Mouse (Mus musculus): ENCODE data around the gene Mmp14. TPM values are rescaled to one million over a fixed set of nuclear protein-coding genes. Genes with fewer than 3 reads are reported as not detected.

Gene Mmp14
- 119 and 130 TPM in 2 replicates for polyA plus RNA-seq (2012; rRNA removed)

- H3K4me3 ChIP-seq (replicated peaks; ENCODE audit: extremely low read depth, low read depth, low read length): peak within 1 kb of the TSS; percentile 75
- TF ChIP-seq POLR2A (IDR thresholded peaks at IDR 0.05; ENCODE audit: borderline replicate concordance, extremely low read depth, low read depth, low read length) (peak; percentile 41; the same call in 1 of the 2 replicates), CTCF (IDR thresholded peaks at IDR 0.05; ENCODE audit: insufficient read depth, low read length) (no peak)
- peak; percentile 68 for DNase-seq
- H3K4me1 ChIP-seq (ENCODE audit: control insufficient read depth, insufficient read depth, low read length): peaks cover 23% of the 10 kb centered on the region
- 1% methylated on average over 49 of the region's 49 CpGs for WGBS
Observed at GRCm38 (mm10) chr14:54431334-54432077, at the start of gene Mmp14. Mmp14 (plus strand) TSS chr14:54431612.

GRCm38 (mm10) chr14:54381816-54382215 lies 49.6 kb upstream of the Mmp14 start:
- 73% methylated on average over 10 of the region's 10 CpGs for WGBS
- no peak for DNase-seq
- no peak for TF ChIP-seq POLR2A (IDR thresholded peaks at IDR 0.05; ENCODE audit: borderline replicate concordance, extremely low read depth, low read depth, low read length)
- no peak for TF ChIP-seq CTCF (IDR thresholded peaks at IDR 0.05; ENCODE audit: insufficient read depth, low read length)
- H3K4me3 ChIP-seq (replicated peaks; ENCODE audit: extremely low read depth, low read depth, low read length): no peak overlapping the region
- no peaks in the 10 kb centered on the region; the same call in 1 of the 2 replicates for H3K4me1 ChIP-seq (ENCODE audit: control insufficient read depth, insufficient read depth, low read length)

- WGBS: 83% methylated on average over 9 of the region's 9 CpGs
Observed at GRCm38 (mm10) chr14:54382641-54383040, 48.8 kb upstream of the Mmp14 start.

GRCm38 (mm10) chr14:54383355-54383771 lies 48.0 kb upstream of the Mmp14 start:
- TF ChIP-seq POLR2A (IDR thresholded peaks at IDR 0.05; ENCODE audit: borderline replicate concordance, extremely low read depth, low read depth, low read length): no peak
- no peak for TF ChIP-seq CTCF (IDR thresholded peaks at IDR 0.05; ENCODE audit: insufficient read depth, low read length)
- 39% methylated on average over 4 of the region's 4 CpGs for WGBS
- no peaks in the 10 kb centered on the region; the same call in 1 of the 2 replicates for H3K4me1 ChIP-seq (ENCODE audit: control insufficient read depth, insufficient read depth, low read length)
- H3K4me3 ChIP-seq (replicated peaks; ENCODE audit: extremely low read depth, low read depth, low read length): no peak overlapping the region
- DNase-seq: no peak

More at GRCm38 (mm10) chr14:54382641-54383040, 48.8 kb upstream of the Mmp14 start:
- TF ChIP-seq CTCF (IDR thresholded peaks at IDR 0.05; ENCODE audit: insufficient read depth, low read length) (no peak), POLR2A (IDR thresholded peaks at IDR 0.05; ENCODE audit: borderline replicate concordance, extremely low read depth, low read depth, low read length) (no peak)
- DNase-seq: no peak
- no peak overlapping the region for H3K4me3 ChIP-seq (replicated peaks; ENCODE audit: extremely low read depth, low read depth, low read length)
- no peaks in the 10 kb centered on the region; the same call in 1 of the 2 replicates for H3K4me1 ChIP-seq (ENCODE audit: control insufficient read depth, insufficient read depth, low read length)

- no peak overlapping the region for H3K4me3 ChIP-seq (replicated peaks; ENCODE audit: extremely low read depth, low read depth, low read length)
- WGBS: 87% methylated on average over 8 of the region's 8 CpGs
- no peak for TF ChIP-seq POLR2A (IDR thresholded peaks at IDR 0.05; ENCODE audit: borderline replicate concordance, extremely low read depth, low read depth, low read length)
- TF ChIP-seq CTCF (IDR thresholded peaks at IDR 0.05; ENCODE audit: insufficient read depth, low read length): no peak
- H3K4me1 ChIP-seq (ENCODE audit: control insufficient read depth, insufficient read depth, low read length): no peaks in the 10 kb centered on the region; the same call in 1 of the 2 replicates
- DNase-seq: no peak
Observed at GRCm38 (mm10) chr14:54384396-54384795, 47.0 kb upstream of the Mmp14 start.

GRCm38 (mm10) chr14:54385968-54386618 lies 45.3 kb upstream of the Mmp14 start:
- no peaks in the 10 kb centered on the region; the same call in 1 of the 2 replicates for H3K4me1 ChIP-seq (ENCODE audit: control insufficient read depth, insufficient read depth, low read length)
- TF ChIP-seq POLR2A (IDR thresholded peaks at IDR 0.05; ENCODE audit: borderline replicate concordance, extremely low read depth, low read depth, low read length) (no peak), CTCF (IDR thresholded peaks at IDR 0.05; ENCODE audit: insufficient read depth, low read length) (no peak)
- no peak for DNase-seq
- no peak overlapping the region for H3K4me3 ChIP-seq (replicated peaks; ENCODE audit: extremely low read depth, low read depth, low read length)
- 88% methylated on average over 7 of the region's 7 CpGs for WGBS

GRCm38 (mm10) chr14:54387546-54387945 lies 43.9 kb upstream of the Mmp14 start:
- Histone ChIP-seq H3K4me3 (replicated peaks; ENCODE audit: extremely low read depth, low read depth, low read length) (no peak overlapping the region), H3K4me1 (ENCODE audit: control insufficient read depth, insufficient read depth, low read length) (no peaks in the 10 kb centered on the region; the same call in 1 of the 2 replicates)
- no peak for TF ChIP-seq POLR2A (IDR thresholded peaks at IDR 0.05; ENCODE audit: borderline replicate concordance, extremely low read depth, low read depth, low read length)
- 81% methylated on average over 6 of the region's 6 CpGs for WGBS
- no peak for DNase-seq

GRCm38 (mm10) chr14:54390843-54391242 lies 40.6 kb upstream of the Mmp14 start:
- TF ChIP-seq CTCF (IDR thresholded peaks at IDR 0.05; ENCODE audit: insufficient read depth, low read length) (no peak), POLR2A (IDR thresholded peaks at IDR 0.05; ENCODE audit: borderline replicate concordance, extremely low read depth, low read depth, low read length) (no peak)
- no peak for DNase-seq
- 35% methylated on average over 6 of the region's 6 CpGs for WGBS
- H3K4me1 ChIP-seq (ENCODE audit: control insufficient read depth, insufficient read depth, low read length): no peaks in the 10 kb centered on the region; the same call in 1 of the 2 replicates
- H3K4me3 ChIP-seq (replicated peaks; ENCODE audit: extremely low read depth, low read depth, low read length): no peak overlapping the region

- TF ChIP-seq CTCF (IDR thresholded peaks at IDR 0.05; ENCODE audit: insufficient read depth, low read length) (no peak), POLR2A (IDR thresholded peaks at IDR 0.05; ENCODE audit: borderline replicate concordance, extremely low read depth, low read depth, low read length) (no peak)
- DNase-seq: no peak
- no peaks in the 10 kb centered on the region; the same call in 1 of the 2 replicates for H3K4me1 ChIP-seq (ENCODE audit: control insufficient read depth, insufficient read depth, low read length)
- H3K4me3 ChIP-seq (replicated peaks; ENCODE audit: extremely low read depth, low read depth, low read length): no peak overlapping the region
- 71% methylated on average over 3 of the region's 3 CpGs for WGBS
Observed at GRCm38 (mm10) chr14:54393794-54394193, 37.6 kb upstream of the Mmp14 start.

Data from lung, adult 2 months (tissue).